Mouse (Mus musculus): Measurements from ENCODE around the gene Gm11733. TPM values are rescaled to one million over a fixed set of nuclear protein-coding genes. Genes with fewer than 3 reads are reported as not detected.

The Gm11733 gene
- polyA plus RNA-seq, 1 experiment = not detected

DNA sequence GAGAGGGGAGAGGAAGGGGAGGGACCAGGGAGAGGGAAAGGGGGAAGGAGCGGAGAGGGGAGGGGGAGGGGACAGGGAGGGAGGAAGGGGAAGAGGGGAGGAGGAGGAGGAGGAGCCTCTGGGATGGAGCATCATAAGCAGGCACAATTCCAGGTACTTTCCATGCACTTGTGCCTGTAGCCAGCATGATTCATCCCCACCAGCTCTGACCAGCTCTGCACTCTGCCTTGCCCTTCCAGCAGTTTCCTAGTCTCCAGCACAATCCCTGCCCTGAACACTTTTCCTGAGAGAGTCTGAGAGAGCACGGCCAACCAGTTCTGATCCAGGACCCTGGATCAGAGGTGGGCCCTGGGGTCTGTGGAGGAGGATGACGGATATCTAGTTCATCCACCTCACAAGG lies 52.4 kb downstream of the Gm11733 start:
- H3K27ac ChIP-seq (ENCODE audit: insufficient read depth, low read length) = peak overlapping the region; percentile 25; the same call in 1 of the 2 replicates
- H3K4me3 ChIP-seq (ENCODE audit: extremely low read depth, insufficient read depth, insufficient read length) = no peak overlapping the region
- WGBS = 64% methylated on average over 3 of the region's 3 CpGs
- TF ChIP-seq POLR2A (IDR thresholded peaks at IDR 0.05; ENCODE audit: low read depth, low read length) = no peak
- no peak for TF ChIP-seq CTCF (IDR thresholded peaks at IDR 0.05; ENCODE audit: extremely low read depth, insufficient read depth, insufficient read length, insufficient replicate concordance)
- no peak for DNase-seq (ENCODE audit: low read depth in 1 of 2, low spot score in 2 of 2)
- no peaks in the 10 kb centered on the region for H3K27me3 ChIP-seq (ENCODE audit: control insufficient read depth, insufficient read depth, low read length)
- H3K36me3 ChIP-seq (ENCODE audit: control insufficient read depth, insufficient read depth, low read length) = no peaks in the 10 kb centered on the region
- no peaks in the 10 kb centered on the region for H3K4me1 ChIP-seq (ENCODE audit: control insufficient read depth, insufficient read depth, insufficient read length)

Other genes starting within 250 kb of the Gm11733 start
- 22.7 and 29.1 TPM in 2 replicates for gene Tnrc6c, start 169.9 kb downstream of the Gm11733 start, polyA plus RNA-seq (2012; rRNA removed)

All from spleen, adult 2 months (tissue).